Mouse (Mus musculus): ENCODE measurements around the gene Kcnip4. TPM values are rescaled to one million over a fixed set of nuclear protein-coding genes. Genes with fewer than 3 reads are reported as not detected.
A peak's percentile ranks its signal among the peaks of the same experiment; 100 is the strongest.

Kcnip4 gene
- polyA plus RNA-seq, 1 experiment from 2014 or later, result 3.0 TPM

DNA sequence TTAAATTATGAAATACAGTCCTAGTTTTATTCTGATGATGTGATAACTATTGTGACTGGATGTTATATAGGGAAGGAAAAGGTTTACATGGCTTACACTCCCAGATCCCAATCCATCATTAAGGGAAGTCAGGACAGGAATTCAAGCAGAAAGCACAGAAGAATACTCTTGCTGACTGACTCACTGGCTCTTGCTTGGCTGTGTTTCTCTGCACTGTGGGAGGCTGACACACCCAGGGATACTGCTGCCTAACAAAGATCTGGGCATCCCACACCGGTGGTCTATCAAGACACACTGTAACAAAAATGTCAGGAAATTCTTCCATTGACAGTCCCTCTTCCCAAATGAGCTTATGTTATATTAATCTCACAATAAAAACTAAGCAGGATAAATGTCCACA lies 116.4 kb downstream of the Kcnip4 start:
- Histone ChIP-seq H3K27ac (ENCODE audit: low read length) (no peak overlapping the region), H3K4me1 (ENCODE audit: control insufficient read depth, insufficient read depth, low read length) (no peaks in the 10 kb centered on the region), H3K9me3 (ENCODE audit: control insufficient read depth, low read length) (no peaks in the 10 kb centered on the region), H3K4me3 (ENCODE audit: low read length) (no peak overlapping the region), H3K36me3 (ENCODE audit: control insufficient read depth, insufficient read depth, low read length) (no peaks in the 10 kb centered on the region), H3K4me2 (ENCODE audit: low read depth, low read length) (no peak overlapping the region), H3K9ac (ENCODE audit: low read depth, low read length) (no peak overlapping the region), H3K27me3 (replicated peaks; ENCODE audit: control insufficient read depth, insufficient read depth, low read length) (no peaks in the 10 kb centered on the region)
- 82% methylated on average over 1 of the region's 1 CpGs for WGBS
- no peak for ATAC-seq

DNA sequence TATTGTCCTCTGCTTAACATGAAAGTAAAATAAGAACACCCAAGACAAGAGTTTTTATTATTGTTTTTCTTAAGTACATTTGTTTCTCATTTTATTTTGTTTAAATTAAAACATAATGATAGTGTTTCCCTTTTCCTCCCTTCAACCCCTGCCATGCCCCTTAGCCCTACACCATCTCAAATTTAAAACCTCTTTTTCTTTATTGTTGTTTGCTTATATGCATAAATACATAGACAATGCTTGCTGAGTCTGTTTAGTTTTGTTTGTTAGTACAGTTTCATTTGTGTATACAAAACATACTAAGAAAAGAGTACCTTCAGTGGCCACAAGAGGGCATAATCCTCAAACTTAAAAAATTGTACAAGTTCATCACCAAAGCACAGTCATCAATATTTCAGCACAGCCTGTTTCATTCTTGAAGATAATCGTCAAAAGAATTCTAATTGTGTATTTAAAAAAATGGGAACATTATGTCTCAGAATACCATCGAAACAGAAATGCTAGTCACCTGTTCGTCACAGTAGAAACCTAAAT lies 154.1 kb downstream of the Kcnip4 start:
- no peak for ATAC-seq
- Histone ChIP-seq H3K4me2 (ENCODE audit: low read depth, low read length) (no peak overlapping the region), H3K27me3 (replicated peaks; ENCODE audit: control insufficient read depth, insufficient read depth, low read length) (no peaks in the 10 kb centered on the region), H3K4me1 (ENCODE audit: control insufficient read depth, insufficient read depth, low read length) (no peaks in the 10 kb centered on the region), H3K9me3 (ENCODE audit: control insufficient read depth, low read length) (no peaks in the 10 kb centered on the region), H3K36me3 (ENCODE audit: control insufficient read depth, insufficient read depth, low read length) (no peaks in the 10 kb centered on the region), H3K9ac (ENCODE audit: low read depth, low read length) (no peak overlapping the region), H3K27ac (ENCODE audit: low read length) (no peak overlapping the region), H3K4me3 (ENCODE audit: low read length) (no peak overlapping the region)
- 50% methylated on average over 3 of the region's 3 CpGs for WGBS

DNA sequence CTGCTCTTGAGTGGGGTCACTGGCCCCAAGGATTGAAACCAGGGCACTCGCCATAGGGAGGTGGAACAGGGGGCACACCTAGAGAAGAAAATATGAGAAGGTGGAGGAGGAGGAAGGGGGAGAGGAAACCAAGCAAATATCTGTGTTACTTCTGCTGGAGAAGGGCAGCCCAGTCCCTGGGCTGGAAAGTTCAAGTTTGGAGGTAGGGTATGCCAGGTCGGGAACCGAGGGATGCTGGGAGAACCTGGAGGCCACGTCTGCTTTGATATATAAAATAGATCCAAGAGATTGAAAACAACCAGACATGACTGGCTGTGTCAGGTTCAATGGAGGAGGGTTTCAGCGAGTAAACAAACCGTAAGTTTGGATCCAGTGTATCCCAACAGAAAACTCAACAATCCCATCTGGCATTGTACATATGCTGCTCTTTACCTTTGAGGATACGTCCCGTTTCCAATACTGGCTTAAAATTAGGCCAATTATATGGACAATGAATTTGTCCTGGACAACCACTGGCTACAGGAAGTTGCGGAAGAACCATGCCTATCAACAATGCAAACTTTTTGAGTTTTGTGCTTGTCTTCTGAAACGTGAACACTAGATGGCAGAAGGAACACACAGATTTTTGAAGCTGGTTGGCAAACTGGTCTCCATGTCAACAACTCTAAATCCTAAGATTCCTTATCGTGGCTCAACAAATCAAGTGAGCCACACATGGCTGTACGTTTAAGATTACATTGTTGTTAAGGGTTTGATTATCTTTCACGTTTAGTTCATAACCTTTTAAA lies 155.9 kb downstream of the Kcnip4 start:
- Histone ChIP-seq H3K9ac (ENCODE audit: low read depth, low read length) (no peak overlapping the region), H3K4me1 (ENCODE audit: control insufficient read depth, insufficient read depth, low read length) (no peaks in the 10 kb centered on the region), H3K4me3 (ENCODE audit: low read length) (no peak overlapping the region), H3K27ac (ENCODE audit: low read length) (no peak overlapping the region), H3K9me3 (ENCODE audit: control insufficient read depth, low read length) (no peaks in the 10 kb centered on the region), H3K4me2 (ENCODE audit: low read depth, low read length) (no peak overlapping the region), H3K27me3 (replicated peaks; ENCODE audit: control insufficient read depth, insufficient read depth, low read length) (no peaks in the 10 kb centered on the region), H3K36me3 (ENCODE audit: control insufficient read depth, insufficient read depth, low read length) (no peaks in the 10 kb centered on the region)
- no peak for ATAC-seq
- 44% methylated on average over 13 of the region's 13 CpGs for WGBS

DNA sequence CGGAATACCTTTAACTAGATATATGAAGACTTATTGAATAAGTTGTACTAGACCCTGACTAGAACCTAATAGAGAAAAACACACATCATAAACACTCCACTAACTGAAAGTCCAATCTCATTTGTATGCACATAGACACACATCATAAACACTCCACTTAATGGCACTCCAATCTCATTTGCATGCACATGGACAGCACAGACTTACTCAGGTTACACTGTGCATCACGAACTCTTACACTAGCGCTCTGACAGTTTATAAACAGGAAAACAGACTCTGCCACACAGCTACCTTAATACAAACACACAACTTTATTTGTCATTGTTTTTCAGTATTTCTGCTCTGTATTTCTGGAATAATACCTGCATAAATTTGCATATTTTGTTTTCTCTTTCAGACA lies 168.3 kb downstream of the Kcnip4 start:
- no peaks in the 10 kb centered on the region for H3K36me3 ChIP-seq (ENCODE audit: control insufficient read depth, insufficient read depth, low read length)
- H3K4me2 ChIP-seq (ENCODE audit: low read depth, low read length), result no peak overlapping the region
- H3K4me3 ChIP-seq (ENCODE audit: low read length), result no peak overlapping the region
- no peak overlapping the region for H3K9ac ChIP-seq (ENCODE audit: low read depth, low read length)
- no peaks in the 10 kb centered on the region for H3K4me1 ChIP-seq (ENCODE audit: control insufficient read depth, insufficient read depth, low read length)
- H3K27ac ChIP-seq (ENCODE audit: low read length), result no peak overlapping the region
- ATAC-seq, result no peak
- WGBS, result 80% methylated on average over 3 of the region's 3 CpGs
- no peaks in the 10 kb centered on the region for H3K9me3 ChIP-seq (ENCODE audit: control insufficient read depth, low read length)
- H3K27me3 ChIP-seq (replicated peaks; ENCODE audit: control insufficient read depth, insufficient read depth, low read length), result no peaks in the 10 kb centered on the region

DNA sequence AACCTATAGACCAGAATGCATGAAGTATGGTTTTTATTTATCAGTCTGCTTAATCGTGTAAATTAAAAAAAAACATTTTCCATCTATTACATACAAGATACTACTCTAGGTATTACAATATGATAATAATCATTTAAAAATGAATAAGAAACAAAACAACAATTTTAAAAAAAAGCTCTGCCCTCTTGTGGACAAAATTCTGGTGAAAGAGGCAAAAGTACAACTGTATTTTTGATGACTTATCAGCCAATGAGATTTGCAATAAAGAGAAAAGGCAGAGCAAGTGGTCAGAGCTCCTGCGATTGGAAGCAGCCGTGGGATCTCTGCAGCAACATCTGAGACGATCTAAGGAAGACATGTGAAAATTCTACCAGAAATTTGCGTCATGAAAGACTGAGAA lies 172.6 kb downstream of the Kcnip4 start:
- ATAC-seq, result no peak
- no peak overlapping the region for H3K4me2 ChIP-seq (ENCODE audit: low read depth, low read length)
- no peaks in the 10 kb centered on the region for H3K9me3 ChIP-seq (ENCODE audit: control insufficient read depth, low read length)
- H3K4me3 ChIP-seq (ENCODE audit: low read length), result no peak overlapping the region
- 68% methylated on average over 5 of the region's 5 CpGs for WGBS
- H3K27me3 ChIP-seq (replicated peaks; ENCODE audit: control insufficient read depth, insufficient read depth, low read length), result no peaks in the 10 kb centered on the region
- no peak overlapping the region for H3K9ac ChIP-seq (ENCODE audit: low read depth, low read length)
- H3K27ac ChIP-seq (ENCODE audit: low read length), result no peak overlapping the region
- H3K4me1 ChIP-seq (ENCODE audit: control insufficient read depth, insufficient read depth, low read length), result no peaks in the 10 kb centered on the region
- no peaks in the 10 kb centered on the region for H3K36me3 ChIP-seq (ENCODE audit: control insufficient read depth, insufficient read depth, low read length)

DNA sequence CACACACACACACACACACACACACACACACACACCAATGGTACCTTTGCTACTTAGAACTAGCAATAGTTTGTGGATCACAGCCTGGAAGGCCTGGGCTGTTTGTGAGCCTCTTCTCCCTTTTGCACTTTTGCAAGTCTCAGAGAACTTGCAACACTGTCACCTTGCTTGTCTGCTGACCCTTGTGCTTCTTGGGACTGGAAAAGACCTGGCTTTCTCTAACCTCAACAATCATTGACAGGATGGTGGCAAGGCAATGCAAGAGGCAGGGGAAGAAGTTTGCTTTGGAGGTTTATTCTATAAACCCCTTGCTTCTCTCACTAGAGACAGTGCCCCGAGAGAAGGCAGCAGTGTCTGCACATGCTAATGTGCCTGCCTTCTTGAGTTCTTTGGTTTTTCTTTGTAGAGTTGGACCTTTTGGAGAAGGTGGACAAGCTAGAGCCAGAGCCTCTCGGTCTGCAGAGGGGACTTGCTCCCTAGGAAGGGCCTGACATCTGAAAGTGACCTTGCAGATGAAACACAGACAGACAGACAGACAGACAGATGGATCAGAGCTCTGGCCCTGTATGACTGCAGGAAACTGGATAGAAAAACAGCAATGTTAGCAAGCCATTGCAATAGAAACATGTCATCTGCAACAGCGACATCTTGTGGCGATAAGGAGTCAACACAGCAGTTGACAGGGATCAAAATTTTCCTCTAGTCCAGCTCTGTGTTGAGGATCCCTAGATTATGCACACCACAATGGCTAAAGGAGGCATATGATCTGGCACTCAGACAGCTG lies 174.4 kb downstream of the Kcnip4 start:
- 23% methylated on average over 4 of the region's 4 CpGs for WGBS
- ATAC-seq, result peak; percentile 78

DNA sequence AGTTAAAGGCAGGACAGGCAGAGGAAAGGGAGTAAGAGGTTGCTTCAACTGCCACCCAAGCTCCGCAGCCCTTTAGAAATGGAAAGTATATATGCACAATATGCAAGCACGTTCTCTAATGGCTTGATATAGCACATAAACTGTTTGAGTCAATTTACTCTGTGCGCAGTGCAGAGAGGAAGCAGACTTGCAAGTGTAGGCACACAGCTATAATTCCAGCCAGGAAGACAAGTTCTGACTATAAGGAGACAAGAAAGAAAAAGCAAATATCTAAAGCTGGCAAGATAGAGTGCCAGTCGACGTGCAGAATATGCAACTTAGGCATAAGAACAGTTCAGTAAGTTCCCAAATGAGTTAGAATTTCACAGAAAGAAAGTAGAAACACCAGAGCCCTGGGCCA lies 175.2 kb downstream of the Kcnip4 start:
- H3K27ac ChIP-seq (ENCODE audit: low read length), result no peak overlapping the region
- H3K4me1 ChIP-seq (ENCODE audit: control insufficient read depth, insufficient read depth, low read length), result no peaks in the 10 kb centered on the region
- no peak for ATAC-seq
- 65% methylated on average over 5 of the region's 5 CpGs for WGBS
- H3K9ac ChIP-seq (ENCODE audit: low read depth, low read length), result no peak overlapping the region
- no peak overlapping the region for H3K4me3 ChIP-seq (ENCODE audit: low read length)
- H3K4me2 ChIP-seq (ENCODE audit: low read depth, low read length), result no peak overlapping the region
- no peaks in the 10 kb centered on the region for H3K36me3 ChIP-seq (ENCODE audit: control insufficient read depth, insufficient read depth, low read length)
- no peaks in the 10 kb centered on the region for H3K9me3 ChIP-seq (ENCODE audit: control insufficient read depth, low read length)
- no peaks in the 10 kb centered on the region for H3K27me3 ChIP-seq (replicated peaks; ENCODE audit: control insufficient read depth, insufficient read depth, low read length)

More for the DNA sequence above, 174.4 kb downstream of the Kcnip4 start:
- Histone ChIP-seq H3K27me3 (replicated peaks; ENCODE audit: control insufficient read depth, insufficient read depth, low read length) (no peaks in the 10 kb centered on the region), H3K27ac (ENCODE audit: low read length) (no peak overlapping the region), H3K4me1 (ENCODE audit: control insufficient read depth, insufficient read depth, low read length) (no peaks in the 10 kb centered on the region), H3K9me3 (ENCODE audit: control insufficient read depth, low read length) (no peaks in the 10 kb centered on the region), H3K36me3 (ENCODE audit: control insufficient read depth, insufficient read depth, low read length) (no peaks in the 10 kb centered on the region), H3K4me2 (ENCODE audit: low read depth, low read length) (no peak overlapping the region), H3K9ac (ENCODE audit: low read depth, low read length) (no peak overlapping the region), H3K4me3 (ENCODE audit: low read length) (no peak overlapping the region)

DNA sequence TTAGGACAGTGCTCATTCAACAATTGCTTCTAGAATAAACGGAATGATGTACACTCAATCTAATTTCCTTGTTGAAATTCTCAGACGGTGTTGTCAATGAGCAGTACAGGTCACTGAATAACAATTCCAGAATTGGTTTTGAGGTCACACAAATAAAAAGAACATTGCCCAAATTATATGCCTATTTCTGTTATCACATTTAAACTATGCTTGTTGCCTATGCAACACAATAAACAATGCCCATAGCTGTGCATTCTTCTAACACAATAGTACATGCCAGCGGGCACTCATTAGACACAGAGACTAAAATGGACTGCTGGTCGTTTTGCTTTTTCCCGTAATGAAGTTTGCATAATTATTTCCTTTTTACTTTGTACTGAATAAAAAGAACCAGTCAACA lies 176.2 kb downstream of the Kcnip4 start:
- H3K27ac ChIP-seq (ENCODE audit: low read length), result no peak overlapping the region
- no peak overlapping the region for H3K4me2 ChIP-seq (ENCODE audit: low read depth, low read length)
- H3K9me3 ChIP-seq (ENCODE audit: control insufficient read depth, low read length), result no peaks in the 10 kb centered on the region
- H3K9ac ChIP-seq (ENCODE audit: low read depth, low read length), result no peak overlapping the region
- 74% methylated on average over 5 of the region's 5 CpGs for WGBS
- H3K4me3 ChIP-seq (ENCODE audit: low read length), result no peak overlapping the region
- no peak for ATAC-seq
- no peaks in the 10 kb centered on the region for H3K4me1 ChIP-seq (ENCODE audit: control insufficient read depth, insufficient read depth, low read length)
- no peaks in the 10 kb centered on the region for H3K27me3 ChIP-seq (replicated peaks; ENCODE audit: control insufficient read depth, insufficient read depth, low read length)
- H3K36me3 ChIP-seq (ENCODE audit: control insufficient read depth, insufficient read depth, low read length), result no peaks in the 10 kb centered on the region

DNA sequence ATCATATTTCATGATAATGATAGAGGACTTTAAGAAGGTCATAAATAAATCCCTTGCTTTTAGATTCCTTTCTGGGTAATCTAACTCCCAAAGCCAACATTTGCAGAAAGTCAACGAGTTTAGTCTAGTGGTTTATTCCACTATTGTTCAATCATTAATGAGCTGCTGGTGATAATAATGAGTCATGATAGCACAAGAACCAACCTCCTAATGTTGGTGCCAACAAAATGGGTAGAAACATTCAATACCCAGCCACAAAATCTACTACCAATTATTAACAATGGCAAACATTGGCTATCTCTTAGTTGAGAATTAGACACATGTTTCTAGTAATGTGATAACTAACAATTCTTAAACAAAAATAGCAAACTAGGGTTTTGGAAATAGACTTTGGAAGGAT lies 180.1 kb downstream of the Kcnip4 start:
- H3K36me3 ChIP-seq (ENCODE audit: control insufficient read depth, insufficient read depth, low read length), result no peaks in the 10 kb centered on the region
- H3K27ac ChIP-seq (ENCODE audit: low read length), result no peak overlapping the region
- ATAC-seq, result no peak
- H3K4me3 ChIP-seq (ENCODE audit: low read length), result no peak overlapping the region
- 52% methylated on average over 1 of the region's 1 CpGs for WGBS
- no peak overlapping the region for H3K9ac ChIP-seq (ENCODE audit: low read depth, low read length)
- no peaks in the 10 kb centered on the region for H3K4me1 ChIP-seq (ENCODE audit: control insufficient read depth, insufficient read depth, low read length)
- no peaks in the 10 kb centered on the region for H3K9me3 ChIP-seq (ENCODE audit: control insufficient read depth, low read length)
- H3K4me2 ChIP-seq (ENCODE audit: low read depth, low read length), result no peak overlapping the region
- no peaks in the 10 kb centered on the region for H3K27me3 ChIP-seq (replicated peaks; ENCODE audit: control insufficient read depth, insufficient read depth, low read length)
